Mouse (Mus musculus): ENCODE data around the gene Amh. TPM values are rescaled to one million over a fixed set of nuclear protein-coding genes. Genes with fewer than 3 reads are reported as not detected.

The Amh gene
- polyA plus RNA-seq, 1 experiment from 2014 or later: not detected

DNA sequence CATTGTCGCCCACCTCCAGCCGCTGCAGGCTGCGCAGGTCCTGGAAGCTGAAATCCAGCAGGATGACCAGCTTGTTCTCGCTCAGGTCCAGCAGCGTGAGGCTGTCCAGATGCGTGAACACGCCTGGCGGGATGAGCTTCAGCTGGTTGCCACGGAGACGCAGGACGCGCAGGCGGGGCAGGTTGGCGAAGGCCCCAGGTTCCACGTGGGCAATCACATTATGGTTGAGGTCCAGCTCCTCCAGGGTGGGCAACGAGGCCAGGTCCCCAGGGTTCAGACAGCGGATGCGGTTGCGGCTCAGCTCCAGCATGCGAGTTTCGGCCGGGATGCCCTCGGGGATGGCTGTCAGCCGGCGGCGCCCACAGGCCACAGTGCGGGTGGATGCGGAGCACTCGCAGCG, 30.6 kb downstream of the Amh start:
- Histone ChIP-seq H3K9ac (no peak overlapping the region), H3K4me1 (peaks cover 13% of the 10 kb centered on the region), H3K4me3 (0 out of 2 replicates have a peak overlapping the region, but pooled peaks have one; percentile 5), H3K27ac (no peak overlapping the region), H3K36me3 (peaks cover 9% of the 10 kb centered on the region), H3K27me3 (peaks cover 57% of the 10 kb centered on the region), H3K9me3 (peaks cover 14% of the 10 kb centered on the region), H3K4me2 (peak overlapping the region; percentile 7; the same call in 1 of the 2 replicates)
- 60% methylated on average over 30 of the region's 30 CpGs for WGBS
- ATAC-seq (ENCODE audit: insufficient number of reproducible peaks, insufficient read depth, low FRiP score, low TSS enrichment, low read depth): no peak

DNA sequence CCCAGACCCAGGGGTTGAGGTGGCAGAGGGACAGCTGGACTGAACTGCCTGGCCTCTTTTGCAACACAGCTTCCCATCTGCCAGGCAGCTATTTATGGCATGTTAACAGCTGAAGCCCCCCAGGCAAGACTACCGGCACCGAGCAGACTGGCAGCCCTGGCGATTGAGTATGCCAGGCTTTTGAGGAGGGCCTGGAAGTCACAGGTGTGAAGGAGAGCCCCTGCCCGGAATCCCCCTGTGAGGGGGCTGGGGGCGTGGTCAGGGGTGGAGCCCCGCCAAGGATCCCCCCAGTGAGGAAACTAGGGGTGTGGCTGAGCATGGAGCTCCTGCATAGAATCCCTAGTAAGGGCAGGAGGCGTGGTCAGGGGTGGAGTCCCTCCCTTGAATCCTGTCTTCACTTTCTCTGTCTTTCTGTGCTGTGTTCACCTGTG, 31.9 kb downstream of the Amh start:
- H3K27ac ChIP-seq: no peak overlapping the region
- no peak overlapping the region for H3K9ac ChIP-seq
- WGBS: 40% methylated on average over 7 of the region's 7 CpGs
- H3K27me3 ChIP-seq: peaks cover 67% of the 10 kb centered on the region
- H3K36me3 ChIP-seq: 0 out of 2 replicates have a peak, but pooled peaks cover 4% of the 10 kb centered on the region
- ATAC-seq (ENCODE audit: insufficient number of reproducible peaks, insufficient read depth, low FRiP score, low TSS enrichment, low read depth): no peak
- H3K9me3 ChIP-seq: peaks cover 14% of the 10 kb centered on the region
- H3K4me3 ChIP-seq: no peak overlapping the region
- H3K4me1 ChIP-seq: 0 out of 2 replicates have a peak, but pooled peaks cover 3% of the 10 kb centered on the region
- no peak overlapping the region for H3K4me2 ChIP-seq

DNA sequence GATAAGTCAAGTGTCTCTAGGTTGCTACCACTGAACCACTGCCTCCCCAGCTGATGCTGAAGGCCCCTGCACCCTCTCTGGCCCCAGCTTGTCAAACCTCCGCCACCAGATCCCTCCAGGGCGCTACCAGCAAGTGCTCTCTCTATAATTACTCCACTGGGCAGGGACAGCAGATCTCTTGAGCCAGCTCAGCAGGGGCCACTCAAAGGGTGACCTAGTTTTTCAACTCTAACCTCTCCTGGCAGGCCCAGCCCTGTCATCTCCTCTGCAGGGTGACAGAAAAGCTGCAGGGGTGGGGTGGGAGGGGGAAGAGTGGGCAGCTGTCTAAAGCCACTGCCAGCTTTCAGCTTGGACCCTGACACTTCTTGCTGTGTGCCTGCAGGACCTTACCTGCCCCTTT, 32.8 kb downstream of the Amh start:
- H3K27ac ChIP-seq: no peak overlapping the region
- H3K36me3 ChIP-seq: no peaks in the 10 kb centered on the region
- 0 out of 2 replicates have a peak, but pooled peaks cover 3% of the 10 kb centered on the region for H3K4me1 ChIP-seq
- peaks cover 75% of the 10 kb centered on the region for H3K27me3 ChIP-seq
- no peak for ATAC-seq (ENCODE audit: insufficient number of reproducible peaks, insufficient read depth, low FRiP score, low TSS enrichment, low read depth)
- no peak overlapping the region for H3K4me2 ChIP-seq
- H3K4me3 ChIP-seq: no peak overlapping the region
- no peak overlapping the region for H3K9ac ChIP-seq
- WGBS: 9% methylated on average over 2 of the region's 2 CpGs
- H3K9me3 ChIP-seq: peaks cover 14% of the 10 kb centered on the region

DNA sequence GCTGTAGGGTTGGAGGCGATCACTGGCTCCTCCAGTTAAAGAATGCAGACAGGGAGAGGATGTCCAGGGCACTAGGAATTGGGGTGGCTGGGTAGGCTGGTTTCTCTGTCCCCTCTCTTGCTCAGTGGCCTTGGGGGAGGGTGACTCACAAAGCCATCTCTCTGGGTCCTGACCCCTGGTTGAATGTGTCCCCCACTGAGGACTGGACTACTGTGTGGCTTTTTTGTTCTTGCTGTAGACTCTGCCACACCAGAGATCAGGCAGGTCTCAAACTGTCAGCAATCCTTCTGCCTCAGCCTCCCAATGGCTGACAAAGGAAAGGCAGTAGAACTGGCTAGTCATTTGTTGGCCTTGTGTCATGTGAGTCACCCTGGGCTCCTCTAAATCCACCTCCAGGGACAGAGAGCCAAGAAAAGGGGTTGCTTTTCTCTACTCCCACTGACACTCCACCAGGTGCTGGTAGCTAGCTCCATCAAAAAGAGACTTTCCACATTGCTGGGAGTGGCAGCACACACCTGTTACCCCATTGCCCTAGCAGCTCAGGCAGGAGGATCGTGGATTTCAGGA, 33.4 kb downstream of the Amh start:
- Histone ChIP-seq H3K9ac (no peak overlapping the region), H3K4me1 (peaks cover 9% of the 10 kb centered on the region), H3K27ac (no peak overlapping the region), H3K27me3 (peaks cover 77% of the 10 kb centered on the region), H3K4me3 (no peak overlapping the region), H3K4me2 (no peak overlapping the region), H3K9me3 (peaks cover 14% of the 10 kb centered on the region), H3K36me3 (no peaks in the 10 kb centered on the region)
- 45% methylated on average over 2 of the region's 2 CpGs for WGBS
- ATAC-seq (ENCODE audit: insufficient number of reproducible peaks, insufficient read depth, low FRiP score, low TSS enrichment, low read depth): no peak

DNA sequence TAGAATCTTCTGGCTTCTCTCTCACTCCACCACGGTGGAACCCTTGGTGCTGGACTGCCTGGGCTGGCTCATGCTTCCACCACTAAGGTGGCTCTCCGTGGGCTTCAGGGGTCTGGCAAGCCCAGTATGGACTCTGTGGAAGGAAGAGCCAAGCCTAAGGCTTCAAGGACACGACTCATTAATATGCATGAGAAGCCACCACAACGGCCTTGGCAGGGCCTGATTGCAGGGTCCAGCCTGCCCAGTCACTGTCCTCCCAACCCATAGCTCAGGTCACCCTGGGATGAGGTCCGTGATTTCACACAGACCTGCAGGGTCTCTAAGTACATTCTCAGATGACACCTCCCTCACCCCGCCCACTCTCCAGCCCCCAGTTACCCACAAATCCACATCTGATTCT, 34.8 kb downstream of the Amh start:
- H3K4me1 ChIP-seq: peaks cover 19% of the 10 kb centered on the region
- no peak overlapping the region for H3K27ac ChIP-seq
- H3K9ac ChIP-seq: no peak overlapping the region
- H3K36me3 ChIP-seq: no peaks in the 10 kb centered on the region
- WGBS: 64% methylated on average over 6 of the region's 6 CpGs
- peaks cover 7% of the 10 kb centered on the region for H3K9me3 ChIP-seq
- H3K4me2 ChIP-seq: no peak overlapping the region
- H3K27me3 ChIP-seq: peaks cover 77% of the 10 kb centered on the region
- no peak overlapping the region for H3K4me3 ChIP-seq
- no peak for ATAC-seq (ENCODE audit: insufficient number of reproducible peaks, insufficient read depth, low FRiP score, low TSS enrichment, low read depth)

DNA sequence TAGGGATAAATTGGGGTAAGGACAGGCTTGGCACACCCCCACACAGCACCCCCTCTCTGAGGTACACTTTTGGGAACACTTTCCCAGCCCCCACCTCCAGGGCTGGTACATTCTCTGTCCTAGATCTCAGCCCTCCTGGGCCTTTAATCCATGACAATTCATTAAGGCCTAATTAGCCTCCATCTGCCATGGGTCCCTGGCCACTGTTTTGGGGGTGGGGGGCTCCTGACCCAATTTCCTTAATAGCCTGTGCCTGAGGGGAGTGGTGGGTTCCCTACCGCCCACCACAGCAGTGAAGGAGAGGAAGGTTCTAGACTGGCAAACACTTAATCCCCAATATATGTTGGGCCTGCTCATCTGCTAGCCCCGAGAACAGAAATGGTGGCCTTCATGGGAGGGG, 36.6 kb downstream of the Amh start:
- Histone ChIP-seq H3K4me3 (no peak overlapping the region), H3K27ac (no peak overlapping the region), H3K9ac (no peak overlapping the region), H3K4me2 (no peak overlapping the region), H3K36me3 (no peaks in the 10 kb centered on the region), H3K27me3 (peaks cover 74% of the 10 kb centered on the region), H3K4me1 (peaks cover 19% of the 10 kb centered on the region), H3K9me3 (no peaks in the 10 kb centered on the region)
- ATAC-seq (ENCODE audit: insufficient number of reproducible peaks, insufficient read depth, low FRiP score, low TSS enrichment, low read depth): no peak
- WGBS: 66% methylated on average over 2 of the region's 2 CpGs

DNA sequence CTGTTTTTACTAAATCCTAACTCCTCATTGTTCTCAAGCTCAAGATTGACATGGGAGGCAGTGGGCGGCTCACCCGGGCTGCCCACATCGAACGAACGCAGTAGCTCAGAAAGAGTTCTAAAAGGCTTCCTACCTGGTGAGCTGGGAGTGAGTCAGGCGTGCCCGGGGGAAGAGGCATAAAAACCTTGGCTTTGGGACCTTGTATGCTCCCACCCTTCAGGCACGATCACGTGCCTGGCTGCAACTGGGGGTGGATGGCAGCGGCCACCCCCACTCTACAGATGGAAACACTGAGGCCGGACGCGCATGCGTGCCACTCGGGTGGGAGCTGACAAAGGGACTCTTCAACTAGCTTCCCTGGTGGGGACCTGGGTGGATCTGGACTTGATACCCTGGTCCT, 37.3 kb downstream of the Amh start:
- H3K4me3 ChIP-seq: no peak overlapping the region
- no peak for ATAC-seq (ENCODE audit: insufficient number of reproducible peaks, insufficient read depth, low FRiP score, low TSS enrichment, low read depth)
- H3K27me3 ChIP-seq: peaks cover 68% of the 10 kb centered on the region
- H3K36me3 ChIP-seq: no peaks in the 10 kb centered on the region
- WGBS: 82% methylated on average over 15 of the region's 15 CpGs
- peaks cover 16% of the 10 kb centered on the region for H3K4me1 ChIP-seq
- no peak overlapping the region for H3K4me2 ChIP-seq
- no peak overlapping the region for H3K9ac ChIP-seq
- H3K9me3 ChIP-seq: no peaks in the 10 kb centered on the region
- no peak overlapping the region for H3K27ac ChIP-seq

DNA sequence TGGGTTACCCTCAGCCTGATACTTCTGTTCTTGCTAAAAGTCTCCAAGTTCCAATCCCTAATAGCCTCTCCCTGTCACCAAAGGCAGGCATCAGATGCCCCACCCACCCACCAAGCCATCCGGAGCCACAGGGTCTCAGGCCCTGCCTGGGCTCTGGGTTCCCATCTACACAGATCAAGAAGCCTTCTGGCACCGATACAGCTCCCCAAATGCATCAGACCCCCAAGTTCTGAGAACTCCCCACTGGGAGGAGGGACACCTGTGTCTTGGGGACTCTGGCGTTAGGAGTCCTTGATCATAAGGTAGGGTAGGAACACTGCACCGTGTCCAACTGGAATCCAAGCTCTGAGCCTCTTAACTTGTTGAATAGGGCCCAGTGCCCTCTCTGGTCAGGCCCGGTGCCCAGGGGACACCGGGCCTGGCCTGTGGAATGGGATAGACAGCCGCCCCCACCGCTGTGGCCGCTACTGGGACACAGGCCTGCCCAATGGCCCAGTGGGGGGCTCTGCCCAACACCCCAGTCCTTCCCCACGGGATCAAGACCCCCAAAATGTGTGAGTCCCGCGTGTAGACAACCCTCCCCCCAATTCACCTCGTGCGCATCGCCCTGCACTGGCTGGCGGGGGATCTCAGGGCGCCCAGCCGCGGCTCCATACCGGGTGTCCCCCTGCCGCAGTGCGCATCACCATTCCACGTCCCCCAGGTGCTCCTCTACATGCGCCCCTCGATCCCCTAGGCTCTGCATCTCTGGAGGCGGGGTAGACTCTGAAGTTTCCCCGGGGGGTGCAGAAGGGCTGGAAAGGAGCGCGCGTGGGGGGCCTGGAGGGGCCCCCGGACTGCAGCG, 38.3 kb downstream of the Amh start:
- Histone ChIP-seq H3K4me1 (peaks cover 16% of the 10 kb centered on the region), H3K9ac (peak overlapping the region; percentile 74), H3K9me3 (no peaks in the 10 kb centered on the region), H3K4me3 (peak overlapping the region; percentile 55), H3K27me3 (peaks cover 61% of the 10 kb centered on the region), H3K27ac (no peak overlapping the region), H3K4me2 (peak overlapping the region; percentile 89), H3K36me3 (no peaks in the 10 kb centered on the region)
- no peak for ATAC-seq (ENCODE audit: insufficient number of reproducible peaks, insufficient read depth, low FRiP score, low TSS enrichment, low read depth)
- WGBS: 13% methylated on average over 32 of the region's 32 CpGs

DNA sequence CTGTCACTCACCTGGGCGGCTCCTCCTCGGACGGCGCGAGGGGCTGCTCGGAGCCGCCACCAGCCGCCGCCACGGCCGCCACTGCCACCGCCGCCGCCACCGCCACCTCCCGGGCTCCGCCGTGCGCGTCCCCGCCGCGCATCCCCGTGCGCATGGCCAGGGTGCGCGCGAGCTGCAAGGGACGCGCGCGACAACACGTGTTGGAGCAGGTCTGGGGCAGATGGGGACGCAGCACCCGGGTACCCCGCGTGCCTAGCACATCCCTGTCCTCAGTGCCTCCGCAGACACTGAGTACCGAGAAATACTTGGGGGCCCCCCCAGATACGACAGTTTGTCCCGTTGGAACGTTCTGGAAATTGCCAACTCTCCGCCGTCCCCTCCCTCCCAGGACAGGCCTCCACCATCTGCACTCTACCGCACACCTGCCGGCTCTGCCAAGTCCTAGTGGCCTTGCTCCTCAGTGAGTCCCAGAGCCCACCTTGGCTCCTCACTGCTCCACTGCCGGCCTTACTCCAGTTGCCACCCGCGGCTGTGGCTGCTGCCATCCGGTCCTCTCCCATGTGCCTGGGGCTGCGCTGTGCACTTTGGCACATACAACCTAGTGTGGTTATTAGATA, 39.0 kb downstream of the Amh start, which contains the start of gene Lingo3:
Gene Lingo3 (minus strand): TSS at position 109 of the 617 bp plus-strand sequence.
- Histone ChIP-seq H3K36me3 (no peaks in the 10 kb centered on the region), H3K9ac (peak within 1 kb of the TSS; percentile 74), H3K27ac (no peak within 1 kb of the TSS), H3K4me1 (peaks cover 19% of the 10 kb centered on the region), H3K4me2 (peak within 1 kb of the TSS; percentile 89), H3K4me3 (peak within 1 kb of the TSS; percentile 55), H3K27me3 (peaks cover 61% of the 10 kb centered on the region), H3K9me3 (no peaks in the 10 kb centered on the region)
- no peak for ATAC-seq (ENCODE audit: insufficient number of reproducible peaks, insufficient read depth, low FRiP score, low TSS enrichment, low read depth)
- WGBS: 4% methylated on average over 50 of the region's 51 CpGs

DNA sequence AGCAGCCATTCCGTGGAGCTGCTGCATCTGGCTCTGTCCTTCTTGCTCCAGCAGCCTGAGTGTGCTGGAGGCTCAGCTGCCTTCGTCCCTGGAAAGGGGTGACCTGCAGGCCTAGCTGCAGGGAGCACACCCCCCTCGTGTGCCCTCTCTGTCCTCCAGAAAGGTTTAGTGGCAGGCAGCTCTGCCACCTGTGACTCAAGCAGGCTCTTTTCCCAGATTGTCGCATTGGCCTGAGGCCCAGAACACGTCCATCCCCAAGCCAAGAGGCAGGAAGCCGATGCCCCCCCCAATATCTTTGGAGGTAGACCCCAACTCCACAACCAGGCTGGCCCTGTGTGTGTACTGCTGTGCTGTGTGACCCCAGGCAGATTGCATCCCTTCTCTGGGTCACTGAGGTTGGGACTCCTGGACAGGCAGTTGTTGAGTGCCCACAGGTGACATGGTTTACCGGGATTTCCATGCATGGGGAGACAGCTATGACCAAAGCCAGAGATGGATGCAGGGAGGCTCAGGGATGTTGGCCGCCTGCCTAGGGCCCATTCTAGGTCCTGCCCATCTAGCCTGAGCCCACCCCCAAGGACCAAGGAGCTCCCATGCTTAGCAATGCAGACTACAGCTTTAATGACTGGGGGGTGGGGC, 40.1 kb downstream of the Amh start:
- Histone ChIP-seq H3K4me2 (no peak overlapping the region), H3K9me3 (no peaks in the 10 kb centered on the region), H3K27ac (no peak overlapping the region), H3K9ac (no peak overlapping the region), H3K4me1 (peaks cover 22% of the 10 kb centered on the region), H3K4me3 (no peak overlapping the region), H3K27me3 (peaks cover 55% of the 10 kb centered on the region), H3K36me3 (no peaks in the 10 kb centered on the region)
- ATAC-seq (ENCODE audit: insufficient number of reproducible peaks, insufficient read depth, low FRiP score, low TSS enrichment, low read depth): no peak
- 64% methylated on average over 8 of the region's 8 CpGs for WGBS

DNA sequence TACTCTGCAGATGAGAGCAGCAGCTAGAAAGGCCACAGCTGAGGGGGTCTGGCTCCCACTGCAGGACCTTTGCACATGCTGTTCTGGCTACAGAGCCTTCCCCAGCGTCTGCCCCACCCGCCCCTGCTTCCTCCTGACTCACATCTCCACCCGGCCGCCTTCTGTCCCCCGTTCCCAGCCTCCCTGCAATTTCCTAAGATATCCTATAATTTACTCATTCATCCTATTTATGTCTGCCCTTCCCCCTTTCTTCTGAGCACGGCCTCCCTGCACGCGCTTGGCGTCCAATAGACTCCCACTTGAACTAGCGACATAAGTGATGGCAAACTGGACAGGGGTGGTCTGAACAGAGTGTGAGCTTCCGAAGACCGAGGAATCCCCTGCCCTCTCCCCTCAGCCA, 40.7 kb downstream of the Amh start:
- ATAC-seq (ENCODE audit: insufficient number of reproducible peaks, insufficient read depth, low FRiP score, low TSS enrichment, low read depth): no peak
- Histone ChIP-seq H3K36me3 (no peaks in the 10 kb centered on the region), H3K4me2 (no peak overlapping the region), H3K9me3 (no peaks in the 10 kb centered on the region), H3K9ac (no peak overlapping the region), H3K27ac (no peak overlapping the region), H3K4me3 (no peak overlapping the region), H3K4me1 (peaks cover 22% of the 10 kb centered on the region), H3K27me3 (peaks cover 53% of the 10 kb centered on the region)
- WGBS: 73% methylated on average over 12 of the region's 12 CpGs
